Mouse (Mus musculus) megakaryocyte, embryonic 14.5 days (primary cell): ENCODE results near the gene Igsf21.

Experiments
- FLI1 ChIP-seq: IDR thresholded peaks from 2 replicates; pipeline ENCODE4 v1.6.1; 2012; ENCODE audit warnings: low read length, inconsistent platforms, mixed read lengths
- GATA1 ChIP-seq: IDR thresholded peaks from 3 replicates; pipeline ENCODE4 v1.6.1; 2012; ENCODE audit warnings: mixed read lengths, low read length, inconsistent platforms, borderline replicate concordance

DNA sequence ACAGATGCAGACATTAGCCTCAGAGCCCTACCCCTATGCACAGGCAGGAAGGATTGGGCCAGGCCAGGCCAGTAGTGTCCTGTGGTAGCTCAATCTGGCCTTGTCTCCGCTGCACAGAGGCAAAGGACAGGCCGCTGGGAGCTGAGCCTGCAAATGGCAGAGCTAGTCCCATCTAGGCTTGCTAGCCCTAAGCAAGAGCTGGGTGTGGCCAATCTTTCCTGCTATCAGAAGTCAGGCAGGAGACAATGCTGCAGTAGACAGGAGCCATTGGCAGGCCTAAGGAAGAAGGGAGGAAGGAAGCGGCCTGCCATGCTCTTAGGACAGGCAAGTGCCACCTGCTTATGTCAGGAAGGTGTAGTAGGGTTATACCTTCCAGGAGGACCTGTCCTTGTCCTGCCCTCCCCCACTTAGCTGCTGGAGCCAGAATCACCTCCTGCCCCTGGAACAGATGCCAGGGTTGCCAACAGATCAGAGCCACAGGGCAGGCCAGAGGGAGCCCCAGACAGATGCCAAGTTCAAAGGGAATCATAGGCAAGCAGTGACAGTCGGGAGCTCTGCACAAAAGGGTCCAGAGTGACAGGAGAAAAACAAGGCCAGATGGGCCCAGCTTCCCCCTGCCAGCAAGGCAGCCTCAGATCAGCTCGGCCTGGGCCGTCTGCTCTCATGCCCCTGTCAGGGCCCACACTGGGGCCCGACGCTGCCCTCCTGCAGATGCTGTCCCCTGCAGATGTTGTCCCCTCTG, 59.0 kb downstream of the Igsf21 start:
- TF ChIP-seq GATA1 (no peak), FLI1 (no peak)
